Mouse (Mus musculus): ENCODE measurements around the gene Gm11007. TPM values are rescaled to one million over a fixed set of nuclear protein-coding genes. Genes with fewer than 3 reads are reported as not detected.

Gm11007 gene
- not detected for total RNA-seq (2023)

DNA sequence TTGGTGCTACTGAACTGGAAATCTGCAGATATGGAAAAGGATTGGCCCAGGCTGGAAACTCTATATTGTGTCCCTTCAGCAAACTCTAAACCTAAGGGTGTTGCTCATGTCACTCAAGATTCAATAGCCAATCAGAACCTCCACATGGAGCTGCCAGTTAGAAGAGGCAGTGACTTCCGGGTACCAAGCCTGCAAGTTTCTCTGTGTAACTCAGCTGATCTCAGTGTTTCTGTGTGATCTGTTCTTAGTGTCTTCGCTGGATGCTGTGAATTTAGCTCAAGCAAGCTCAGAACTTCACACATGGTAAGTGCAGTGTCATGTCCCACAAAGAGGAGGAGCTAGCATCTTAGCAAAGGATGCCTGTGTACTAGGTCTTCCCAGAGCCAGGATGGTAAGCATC, at the start of gene Gm11007:
TSS of gene Gm11007 (plus strand) at position 301 of the 400 bp plus-strand sequence.

Other genes with a start within 250 kb of the Gm11007 start
- under 1 TPM; 0.58 to 0.64 TPM for gene Gm4724, start 208.2 kb upstream of the Gm11007 start, total RNA-seq (2023)
- 1 to 10 TPM in 1 of 2 experiments, under 1 TPM in 1; 0.68 to 1.0 TPM for gene Zfp965, start 174.0 kb upstream of the Gm11007 start, total RNA-seq (2023)
- not detected for gene Zfp969, start 59.7 kb downstream of the Gm11007 start, total RNA-seq (2023)
- not detected for gene Gm2007, start 97.6 kb downstream of the Gm11007 start, total RNA-seq (2023)
- gene Gm14288, start 157.1 kb downstream of the Gm11007 start, total RNA-seq (2023): 1 to 10 TPM in 1 of 2 experiments, not detected in 1; 1.3 TPM
- 1 to 10 TPM; 2.4 to 2.9 TPM for gene Gm6710, start 225.2 kb downstream of the Gm11007 start, total RNA-seq (2023)

Measured in neutrophil, adult 59 days (primary cell).